Mouse (Mus musculus) left cerebral cortex, postnatal 4 days (tissue): Measurements from ENCODE around the gene Adamts13. TPM values are rescaled to one million over a fixed set of nuclear protein-coding genes. Genes with fewer than 3 reads are reported as not detected.

Source experiments
- DNase-seq: peaks from one replicate; pipeline ENCODE4 v3.0.0-alpha.2; 2022
- intact Hi-C: fragments of 180-260 bp; cut with DNase I; formaldehyde crosslinking; loops from one replicate; pipeline ENCODE4 v1.15.1; 2025
- total RNA-seq, 2 experiments: library from RNA; stranded (reverse); gene quantifications; 2 replicates each; pipeline ENCODE4 v1.2.3; 2021

Adamts13 gene
- total RNA-seq, result not detected

GRCm38 (mm10) chr2:26973116-26973515, at the start of gene Adamts13:
Gene Adamts13 (plus strand): TSS chr2:26973416.
- intact Hi-C loops, result no loop called here

GRCm38 (mm10) chr2:26927745-26928476, 45.3 kb upstream of the Adamts13 start:
- DNase-seq, result no peak
- intact Hi-C loops, result no loop called here

More at GRCm38 (mm10) chr2:26973116-26973515, at the start of gene Adamts13:
- DNase-seq, result no peak

- intact Hi-C loops, result loop anchor here (5.0 to 10.0 kb wide), 2 partner anchors 104 to 307 kb away; no protein-coding TSS in a partner anchor
- peak; percentile 60 for DNase-seq
These were observed 42.8 kb upstream of the Adamts13 start for GRCm38 (mm10) chr2:26930390-26930789.

GRCm38 (mm10) chr2:26932473-26933303, 40.5 kb upstream of the Adamts13 start:
- intact Hi-C loops, result loop anchor here (5.0 to 10.0 kb wide), 2 partner anchors 102 to 305 kb away; no protein-coding TSS in a partner anchor
- DNase-seq, result peak; percentile 37

- peak; percentile 93 for DNase-seq
- intact Hi-C loops, result loop anchor here (5.0 to 10.0 kb wide), 2 partner anchors 101 to 304 kb away; no protein-coding TSS in a partner anchor
These were observed 39.7 kb upstream of the Adamts13 start, which contains the start of the genes Surf4 and Stkld1 for GRCm38 (mm10) chr2:26933304-26934055. Gene Surf4 (minus strand): TSS chr2:26933928. Gene Stkld1 (plus strand): TSS chr2:26934047.

- intact Hi-C loops, result loop anchor here (10.0 kb wide), 1 partner anchor 100 kb away; no protein-coding TSS in a partner anchor
- no peak for DNase-seq
These were observed 37.9 kb upstream of the Adamts13 start for GRCm38 (mm10) chr2:26935286-26935685.

- DNase-seq, result no peak
- intact Hi-C loops, result loop anchor here (10.0 kb wide), 1 partner anchor 98 kb away; no protein-coding TSS in a partner anchor
These were observed 36.8 kb upstream of the Adamts13 start for GRCm38 (mm10) chr2:26936425-26936824.

GRCm38 (mm10) chr2:26941539-26941938, 31.7 kb upstream of the Adamts13 start:
- intact Hi-C loops, result no loop called here
- no peak for DNase-seq

GRCm38 (mm10) chr2:26943253-26943652, 30.0 kb upstream of the Adamts13 start:
- intact Hi-C loops, result no loop called here

GRCm38 (mm10) chr2:26950411-26950810, 22.8 kb upstream of the Adamts13 start:
- DNase-seq, result no peak
- intact Hi-C loops, result no loop called here

More at GRCm38 (mm10) chr2:26943253-26943652, 30.0 kb upstream of the Adamts13 start:
- DNase-seq, result no peak

- no peak for DNase-seq
- intact Hi-C loops, result no loop called here
These were observed 21.8 kb upstream of the Adamts13 start for GRCm38 (mm10) chr2:26951346-26951905.

- intact Hi-C loops, result no loop called here
- no peak for DNase-seq
These were observed 21.0 kb upstream of the Adamts13 start for GRCm38 (mm10) chr2:26952193-26952592.

GRCm38 (mm10) chr2:26952866-26953265, 20.4 kb upstream of the Adamts13 start:
- no peak for DNase-seq
- intact Hi-C loops, result no loop called here

GRCm38 (mm10) chr2:26954735-26955395, 18.4 kb upstream of the Adamts13 start:
- intact Hi-C loops, result no loop called here
- DNase-seq, result no peak

GRCm38 (mm10) chr2:26956811-26957487, 16.3 kb upstream of the Adamts13 start:
- intact Hi-C loops, result no loop called here
- DNase-seq, result no peak

- no peak for DNase-seq
- intact Hi-C loops, result no loop called here
These were observed 15.7 kb upstream of the Adamts13 start for GRCm38 (mm10) chr2:26957488-26957859.

GRCm38 (mm10) chr2:26960756-26961155, 12.5 kb upstream of the Adamts13 start:
- no peak for DNase-seq
- intact Hi-C loops, result no loop called here

GRCm38 (mm10) chr2:26963923-26964723, 9.1 kb upstream of the Adamts13 start, which contains the start of gene Rexo4:
Gene Rexo4 (minus strand): TSS chr2:26964386.
- intact Hi-C loops, result no loop called here

More at GRCm38 (mm10) chr2:26963923-26964723, 9.1 kb upstream of the Adamts13 start, which contains the start of gene Rexo4:
- DNase-seq, result peak; percentile 97
